Mouse (Mus musculus) forebrain, postnatal 0 days (tissue): ENCODE data around the gene Sec22c. TPM values are rescaled to one million over a fixed set of nuclear protein-coding genes. Genes with fewer than 3 reads are reported as not detected.

Experiments used
- ATAC-seq: fragments of 200-750 bp; cut with Nextera tagmentation; 2 replicates; pipeline ENCODE4 v1.8.0; 2017; ENCODE audit warnings: mild to moderate bottlenecking, moderate library complexity
- DNase-seq: peaks from one replicate; pipeline ENCODE4 v3.0.0-alpha.2; 2015
- H3K27ac ChIP-seq: fragments of 300-500 bp; sonication (generic); 2 replicates; pipeline ENCODE4 v1.5.1; 2014; ENCODE audit warnings: low read depth, mild to moderate bottlenecking, antibody characterized with exemption, low read length, moderate library complexity, mixed read lengths
- H3K27me3 ChIP-seq: fragments of 300-500 bp; sonication (generic); 2 replicates; pipeline ENCODE4 v1.6.1; 2014; ENCODE audit warnings: mild to moderate bottlenecking, low read length, mixed read lengths; ENCODE audit not compliant: insufficient read depth
- H3K36me3 ChIP-seq: fragments of 300-500 bp; sonication (generic); 2 replicates; pipeline ENCODE4 v1.6.1; 2014; ENCODE audit warnings: mild to moderate bottlenecking, moderate library complexity; ENCODE audit not compliant: insufficient read depth
- H3K4me1 ChIP-seq: fragments of 300-500 bp; sonication (generic); 2 replicates; pipeline ENCODE4 v1.6.1; 2014; ENCODE audit warnings: antibody characterized with exemption; ENCODE audit not compliant: insufficient read depth
- H3K4me2 ChIP-seq: fragments of 300-500 bp; sonication (generic); 2 replicates; pipeline ENCODE4 v1.6.1; 2014; ENCODE audit warnings: low read depth, mild to moderate bottlenecking, moderate library complexity
- H3K4me3 ChIP-seq: fragments of 300-500 bp; sonication (generic); 2 replicates; pipeline ENCODE4 v1.5.1; 2014; ENCODE audit warnings: low read depth, low read length, mixed read lengths
- H3K9ac ChIP-seq: fragments of 300-500 bp; sonication (generic); 2 replicates; pipeline ENCODE4 v1.6.1; 2014; ENCODE audit warnings: mild to moderate bottlenecking
- H3K9me3 ChIP-seq: fragments of 300-500 bp; sonication (generic); 2 replicates; pipeline ENCODE4 v1.6.1; 2016; ENCODE audit warnings: low read length
- CTCF ChIP-seq: sonication (generic); IDR thresholded peaks from 2 replicates; pipeline ENCODE4 v1.5.1; 2016; ENCODE audit warnings: antibody characterized with exemption, control low read depth, low read depth
- WGBS: fragments of 180-500 bp; shearing (Covaris S2); extraction: QIAGEN DNeasy Blood & Tissue Kit; methylation state at CpG from one replicate; pipeline ENCODE4 v1.1.7; 2014; 5-methylcytosine and 5-hydroxymethylcytosine counted together
- polyA plus RNA-seq: library from polyadenylated mRNA; unstranded; fragments of >200 nt; fragmentation: Nextera tagmentation; extraction: Ambion mirVana; gene quantifications from 2 replicates; pipeline ENCODE4 v1.2.1, GENCODE M21; 2015
- total RNA-seq: library from RNA; depleted of rRNA; stranded (reverse); fragments of >200 nt; gene quantifications from 2 replicates; pipeline ENCODE4 v1.2.3, GENCODE M21; 2014

Sec22c gene
- total and polyA plus RNA-seq, 2 experiments from 2014 or later: 24.8 to 36.3 TPM

DNA sequence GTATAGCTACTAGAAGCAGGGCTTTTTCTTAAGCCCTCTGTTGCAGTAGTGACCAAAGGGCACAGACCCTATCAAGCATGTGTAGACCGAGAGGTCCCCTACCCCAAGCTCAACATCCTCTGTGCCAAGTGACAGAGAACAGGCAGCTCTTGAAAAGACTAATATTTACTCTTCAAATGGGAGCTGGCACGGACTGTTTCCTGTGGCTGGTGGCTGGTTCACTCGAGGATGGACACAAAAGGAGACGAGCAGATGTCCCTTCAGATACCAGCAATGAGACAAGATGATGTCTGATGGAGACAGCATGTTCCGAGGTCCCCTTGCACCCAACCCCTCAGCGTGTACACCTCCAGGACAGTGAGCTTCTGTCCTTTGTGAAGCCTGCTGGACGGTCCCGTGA lies 27.8 kb downstream of the Sec22c start:
- H3K4me3 ChIP-seq: no peak overlapping the region
- no peak for TF ChIP-seq CTCF
- peaks cover 7% of the 10 kb centered on the region for H3K36me3 ChIP-seq
- no peaks in the 10 kb centered on the region for H3K27me3 ChIP-seq
- no peaks in the 10 kb centered on the region for H3K9me3 ChIP-seq
- DNase-seq (no peak), ATAC-seq (no peak)
- H3K9ac ChIP-seq: no peak overlapping the region
- H3K4me1 ChIP-seq: no peaks in the 10 kb centered on the region
- H3K27ac ChIP-seq: no peak overlapping the region
- H3K4me2 ChIP-seq: no peak overlapping the region
- 80% methylated on average over 8 of the region's 8 CpGs for WGBS

DNA sequence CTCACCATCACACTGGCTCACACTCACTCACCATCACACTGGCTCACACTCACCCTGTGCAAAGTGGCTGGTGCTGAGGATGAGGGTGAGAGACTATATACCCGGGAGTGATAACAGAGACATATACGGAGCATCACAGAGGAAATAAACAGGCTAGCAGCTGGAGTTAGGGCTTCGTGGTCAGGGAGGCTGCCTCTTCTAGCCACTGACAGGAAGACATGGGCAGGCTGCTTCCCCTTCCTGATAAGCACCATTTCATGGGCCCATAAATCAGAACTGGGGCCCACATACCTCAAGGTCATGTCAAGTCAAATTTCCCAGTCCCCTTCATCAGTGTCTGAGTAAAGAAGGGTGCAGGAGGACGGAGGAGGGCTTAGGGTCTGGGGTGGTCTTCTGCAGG lies 28.2 kb downstream of the Sec22c start:
- Histone ChIP-seq H3K9ac (no peak overlapping the region), H3K4me3 (no peak overlapping the region), H3K36me3 (peaks cover 3% of the 10 kb centered on the region), H3K4me2 (no peak overlapping the region), H3K9me3 (no peaks in the 10 kb centered on the region), H3K27me3 (no peaks in the 10 kb centered on the region), H3K4me1 (no peaks in the 10 kb centered on the region), H3K27ac (no peak overlapping the region)
- ATAC-seq (no peak), DNase-seq (no peak)
- no peak for TF ChIP-seq CTCF
- 87% methylated on average over 4 of the region's 4 CpGs for WGBS

DNA sequence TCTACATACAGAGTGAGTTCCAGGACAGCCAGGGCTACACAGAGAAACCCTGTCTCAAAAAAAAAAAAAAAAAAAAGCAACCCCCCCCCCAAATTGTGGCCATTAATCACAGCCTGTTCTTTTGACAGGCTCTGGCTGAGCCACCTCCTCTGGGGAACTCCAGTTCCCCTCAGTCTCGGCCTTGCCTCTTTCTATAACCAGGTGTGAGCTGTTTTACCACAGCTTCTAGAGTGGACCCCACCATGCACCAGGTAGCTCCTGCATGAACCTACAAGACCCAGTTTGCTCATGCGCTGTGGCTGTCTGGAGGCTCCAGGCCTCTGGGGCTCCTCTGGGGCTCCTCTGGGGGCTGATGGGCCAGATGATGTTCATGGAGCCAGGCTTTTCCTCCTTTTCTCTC lies 29.7 kb downstream of the Sec22c start:
- Histone ChIP-seq H3K36me3 (no peaks in the 10 kb centered on the region), H3K9me3 (no peaks in the 10 kb centered on the region), H3K9ac (no peak overlapping the region), H3K4me3 (no peak overlapping the region), H3K4me1 (no peaks in the 10 kb centered on the region), H3K4me2 (no peak overlapping the region), H3K27ac (no peak overlapping the region), H3K27me3 (no peaks in the 10 kb centered on the region)
- 89% methylated on average over 2 of the region's 2 CpGs for WGBS
- no peak for TF ChIP-seq CTCF
- ATAC-seq (no peak), DNase-seq (no peak)

DNA sequence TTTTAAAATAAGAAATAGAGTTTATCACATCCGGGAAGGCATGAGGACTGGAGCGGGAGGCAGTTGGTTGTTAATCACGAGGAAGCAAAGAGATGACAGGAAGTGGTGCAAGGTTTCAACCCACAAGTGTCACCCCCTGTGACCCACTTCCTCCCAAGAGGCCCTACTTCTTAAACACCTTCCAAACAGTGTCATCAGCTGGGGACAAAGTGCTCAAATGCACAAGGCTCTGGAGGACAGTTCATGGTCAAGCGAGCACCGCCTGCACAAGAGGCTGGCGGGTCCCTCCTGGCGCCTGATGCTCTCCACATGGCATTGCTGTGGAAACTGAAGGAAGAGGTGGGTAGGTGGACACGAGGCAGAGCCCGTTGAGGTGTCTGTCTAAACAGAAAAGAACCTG lies 30.3 kb downstream of the Sec22c start:
- Histone ChIP-seq H3K4me3 (no peak overlapping the region), H3K9ac (no peak overlapping the region), H3K27ac (no peak overlapping the region), H3K4me1 (no peaks in the 10 kb centered on the region), H3K27me3 (no peaks in the 10 kb centered on the region), H3K9me3 (no peaks in the 10 kb centered on the region), H3K4me2 (no peak overlapping the region), H3K36me3 (no peaks in the 10 kb centered on the region)
- no peak for ATAC-seq
- no peak for DNase-seq
- TF ChIP-seq CTCF: no peak
- WGBS: 89% methylated on average over 9 of the region's 9 CpGs

DNA sequence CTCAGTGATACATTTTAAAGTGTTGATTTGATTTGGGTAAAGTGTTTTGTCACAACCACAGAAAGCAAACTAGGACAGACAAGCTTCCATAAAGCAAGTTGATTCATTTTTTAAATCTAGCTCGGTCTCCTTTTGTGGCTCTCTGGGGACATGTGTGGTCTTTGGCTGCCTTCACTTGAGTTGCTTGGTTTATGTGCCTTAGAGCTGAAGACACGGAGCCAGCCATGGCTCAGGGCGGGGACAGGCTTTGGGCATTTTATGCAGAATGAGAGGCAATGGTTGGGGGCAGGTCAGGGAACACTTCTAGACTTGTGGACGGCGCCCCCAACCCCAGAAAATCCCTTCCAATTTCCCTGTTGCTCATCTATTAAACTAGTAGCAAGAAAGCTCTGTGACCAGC lies 31.6 kb downstream of the Sec22c start:
- ATAC-seq (no peak), DNase-seq (no peak)
- no peaks in the 10 kb centered on the region for H3K27me3 ChIP-seq
- no peak overlapping the region for H3K9ac ChIP-seq
- WGBS: 87% methylated on average over 5 of the region's 5 CpGs
- H3K36me3 ChIP-seq: no peaks in the 10 kb centered on the region
- H3K27ac ChIP-seq: no peak overlapping the region
- H3K9me3 ChIP-seq: no peaks in the 10 kb centered on the region
- H3K4me1 ChIP-seq: peaks cover 8% of the 10 kb centered on the region; the same call in 1 of the 2 replicates
- H3K4me2 ChIP-seq: no peak overlapping the region
- TF ChIP-seq CTCF: no peak
- H3K4me3 ChIP-seq: no peak overlapping the region

DNA sequence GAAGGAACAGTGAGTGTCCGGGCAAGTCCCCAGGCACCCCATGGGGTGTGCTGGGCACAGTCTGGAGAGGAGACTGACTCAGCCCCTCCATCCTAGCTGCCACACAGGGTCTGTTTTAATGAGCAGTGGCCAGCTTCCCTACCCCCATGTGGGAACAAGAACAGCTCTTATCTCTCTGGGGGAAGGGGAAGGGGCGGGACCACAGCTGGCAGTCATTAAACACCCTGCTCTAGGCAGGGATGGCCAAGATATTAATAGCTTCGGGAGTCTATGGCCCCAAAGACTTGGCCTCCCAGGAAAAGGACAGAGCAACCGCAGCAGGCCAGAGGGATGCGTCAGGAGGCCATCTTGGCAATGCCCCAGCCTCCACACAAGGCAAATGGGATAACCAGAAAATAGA lies 33.0 kb downstream of the Sec22c start:
- H3K4me2 ChIP-seq: no peak overlapping the region
- H3K9me3 ChIP-seq: no peaks in the 10 kb centered on the region
- H3K27ac ChIP-seq: no peak overlapping the region
- DNase-seq: no peak
- no peaks in the 10 kb centered on the region for H3K36me3 ChIP-seq
- ATAC-seq: no peak
- no peak overlapping the region for H3K4me3 ChIP-seq
- peaks cover 12% of the 10 kb centered on the region; the same call in 1 of the 2 replicates for H3K4me1 ChIP-seq
- no peak overlapping the region for H3K9ac ChIP-seq
- H3K27me3 ChIP-seq: no peaks in the 10 kb centered on the region
- 79% methylated on average over 5 of the region's 5 CpGs for WGBS
- TF ChIP-seq CTCF: no peak

DNA sequence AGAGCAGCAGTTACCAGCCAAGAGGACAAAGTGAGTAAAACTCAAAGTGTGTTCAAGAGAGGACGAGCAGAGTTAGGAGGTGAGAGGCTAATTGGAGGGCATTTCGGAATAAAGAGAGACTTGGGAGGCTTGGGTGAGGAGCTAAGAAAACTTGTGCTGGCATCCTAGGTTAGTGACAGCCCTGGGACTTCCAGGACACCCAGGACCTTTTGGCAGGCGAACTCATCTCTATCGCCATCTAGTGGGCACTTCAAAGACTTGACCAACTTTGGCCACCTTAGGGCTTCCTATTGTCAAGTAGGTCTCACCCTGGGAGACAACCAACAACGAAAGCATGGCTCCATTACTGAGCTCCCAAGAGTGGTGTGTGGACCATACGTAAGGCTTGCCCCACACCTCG lies 34.0 kb downstream of the Sec22c start:
- Histone ChIP-seq H3K27me3 (no peaks in the 10 kb centered on the region), H3K9ac (no peak overlapping the region), H3K27ac (no peak overlapping the region), H3K9me3 (no peaks in the 10 kb centered on the region), H3K36me3 (no peaks in the 10 kb centered on the region), H3K4me1 (peaks cover 12% of the 10 kb centered on the region; the same call in 1 of the 2 replicates), H3K4me2 (no peak overlapping the region), H3K4me3 (no peak overlapping the region)
- DNase-seq: peak; percentile 55
- peak; percentile 66 for TF ChIP-seq CTCF
- WGBS: 21% methylated on average over 7 of the region's 7 CpGs
- no peak for ATAC-seq
